Comparison of ENCODE assay signal across 12 mouse cellular contexts in genomic region chr7:19751070-19751383, GRCm38 (mm10). TPM values are rescaled to one million over a fixed set of nuclear protein-coding genes. Genes with fewer than 3 reads are reported as not detected.
DNase-seq lines count a peak whose midpoint lies in the region; ATAC-seq and TF ChIP-seq lines count a peak whose summit lies in the region.
"Had no signal": no experiment of that assay in that cellular context is flagged by ENCODE, and none has a peak within 500 bp of the region (broad histone marks: within the 10 kb centered on the region; RNA-seq: fewer than 3 reads in every experiment).

No protein-coding gene starts in this region.

- no peak for TF ChIP-seq EP300 in liver, postnatal 0 days (IDR thresholded peaks at IDR 0.05; ENCODE audit: low read depth)

- no peak for TF ChIP-seq POLR2A in myocyte (IDR thresholded peaks at IDR 0.05; ENCODE audit: insufficient read length, low read depth)

- peak; percentile 93 for DNase-seq in heart, adult 11 months
- DNase-seq in heart, adult 8-10 months (ENCODE audit: low spot score), result no peak
- no peak for DNase-seq in liver, postnatal 0 days
- no peak for DNase-seq in liver
- DNase-seq in spleen, adult 18-20 months, result no peak
- DNase-seq in left cerebral cortex, adult 2 months (ENCODE audit: extremely low spot score in 1 of 2, low spot score in 2 of 2), result no peak
- DNase-seq: cerebellum, adult 18-20 months had no signal

- no peak for ATAC-seq in liver, postnatal 0 days
- ATAC-seq in embryonic facial prominence, embryonic 13.5 days (ENCODE audit: insufficient number of reproducible peaks, insufficient read depth, low FRiP score, low TSS enrichment, low read depth), result no peak
- ATAC-seq: CD4-positive, CD25-positive, alpha-beta regulatory T cell, adult 4 months; inflammation-experienced regulatory T-cells, adult 6 months had no signal

- no peaks in the 10 kb centered on the region for H3K27me3 ChIP-seq in liver, postnatal 0 days (ENCODE audit: insufficient read depth, low read length)
- H3K27me3 ChIP-seq in embryonic facial prominence, embryonic 13.5 days, result no peaks in the 10 kb centered on the region
- no peaks in the 10 kb centered on the region for H3K27me3 ChIP-seq in myocyte (ENCODE audit: control insufficient read depth, insufficient read depth, insufficient read length)

- peak overlapping the region; percentile 82 for H3K27ac ChIP-seq in liver, postnatal 0 days (ENCODE audit: low read depth)
- 0 out of 2 replicates have a peak overlapping the region, but pooled peaks have one; percentile 78 for H3K27ac ChIP-seq in embryonic facial prominence, embryonic 13.5 days
- no peak overlapping the region for H3K27ac ChIP-seq in left cerebral cortex, adult 2 months

- WGBS in liver, postnatal 0 days (ENCODE audit: insufficient replicate concordance), result 28% methylated on average over 4 of the region's 4 CpGs
- 54% methylated on average over 4 of the region's 4 CpGs for WGBS in embryonic facial prominence, embryonic 13.5 days

- no peak overlapping the region for H3K4me2 ChIP-seq in liver, postnatal 0 days (ENCODE audit: low read depth, low read length)
- H3K4me2 ChIP-seq in embryonic facial prominence, embryonic 13.5 days, result peak overlapping the region; percentile 82; the same call in 1 of the 2 replicates
- peak overlapping the region; percentile 69 for H3K4me2 ChIP-seq in myocyte (ENCODE audit: low read depth)

- H3K4me1 ChIP-seq in liver, postnatal 0 days (ENCODE audit: insufficient read depth), result peaks cover 37% of the 10 kb centered on the region
- peaks cover 31% of the 10 kb centered on the region for H3K4me1 ChIP-seq in embryonic facial prominence, embryonic 13.5 days

- intact Hi-C loops in left cerebral cortex, adult 2 months (cut with DNase I), result no loop called here

- no peak overlapping the region for H3K4me3 ChIP-seq in liver, postnatal 0 days (ENCODE audit: low read depth, low read length)
- no peak overlapping the region for H3K4me3 ChIP-seq in embryonic facial prominence, embryonic 13.5 days
- H3K4me3 ChIP-seq in myocyte, result peak overlapping the region; percentile 63
- no peak overlapping the region for H3K4me3 ChIP-seq in left cerebral cortex, adult 2 months

- no peaks in the 10 kb centered on the region for H3K79me2 ChIP-seq in myocyte (ENCODE audit: control insufficient read depth, insufficient read depth)

- TF ChIP-seq CTCF in liver, postnatal 0 days (IDR thresholded peaks at IDR 0.05; ENCODE audit: low read depth), result no peak
- no peak for TF ChIP-seq CTCF in left cerebral cortex, adult 2 months (IDR thresholded peaks at IDR 0.05)

- H3K9me3 ChIP-seq in liver, postnatal 0 days (ENCODE audit: low read length), result no peaks in the 10 kb centered on the region
- H3K9me3 ChIP-seq in embryonic facial prominence, embryonic 13.5 days, result no peaks in the 10 kb centered on the region

- no peak overlapping the region for H3K9ac ChIP-seq in liver, postnatal 0 days (replicated peaks)
- H3K9ac ChIP-seq in embryonic facial prominence, embryonic 13.5 days, result no peak overlapping the region

- H3ac ChIP-seq in myocyte (ENCODE audit: control insufficient read depth, insufficient read length), result no peak overlapping the region

- no peaks in the 10 kb centered on the region for H3K36me3 ChIP-seq in liver, postnatal 0 days (replicated peaks; ENCODE audit: insufficient read depth, low read length)
- peaks cover 5% of the 10 kb centered on the region; the same call in 1 of the 2 replicates for H3K36me3 ChIP-seq in embryonic facial prominence, embryonic 13.5 days
- H3K36me3 ChIP-seq in myocyte (ENCODE audit: control insufficient read depth, insufficient read depth), result no peaks in the 10 kb centered on the region

TF ChIP-seq in myocyte, 11 proteins besides CTCF, POLR2A, EP300 and RAD21:
- no peak for TF ChIP-seq E2F4 (IDR thresholded peaks at IDR 0.05; ENCODE audit: insufficient read depth)
- TF ChIP-seq SRF (IDR thresholded peaks at IDR 0.05; ENCODE audit: control insufficient read depth, insufficient read length, low read depth), result no peak
- no peak for TF ChIP-seq USF1 (IDR thresholded peaks at IDR 0.05; ENCODE audit: low read depth)
- TF ChIP-seq MYOG (IDR thresholded peaks at IDR 0.05; ENCODE audit: control insufficient read depth in 1 of 3, insufficient read depth in 1 of 3, insufficient read length in 2 of 3, low read depth in 2 of 3), result no peak
- no peak for TF ChIP-seq MYOD1 (IDR thresholded peaks at IDR 0.05; ENCODE audit: control insufficient read depth in 1 of 3, insufficient read length in 2 of 3, low read depth in 2 of 3)
- TF ChIP-seq TCF12 (IDR thresholded peaks at IDR 0.05; ENCODE audit: insufficient read depth, poor library complexity, severe bottlenecking), result no peak
- no peak for TF ChIP-seq POLR2AphosphoS2 (IDR thresholded peaks at IDR 0.05; ENCODE audit: insufficient read length, low read depth)
- no peak for TF ChIP-seq TCF3 (IDR thresholded peaks at IDR 0.05; ENCODE audit: insufficient read length, low read depth)
TF ChIP-seq in myocyte: peak in this region for 0.

RNA-seq across cellular contexts. Expression of gene Nectin2, which starts 0.7 kb away (rescaled TPM):
- total RNA-seq in heart, adult 8-10 months (2022), result 10 to 100 TPM; 24.8 to 37.3 (median 34.9) TPM
- polyA plus RNA-seq in liver, postnatal 0 days (2015; fragmentation: Nextera tagmentation; extraction: Ambion mirVana), result 51.0 and 51.3 TPM in 2 replicates
- 82.9 and 87.0 TPM in 2 replicates for polyA plus RNA-seq in embryonic facial prominence, embryonic 13.5 days (2015; fragmentation: Nextera tagmentation; extraction: Ambion mirVana)
- 27.1 TPM for polyA plus RNA-seq in myocyte (2012; fragmentation: generic; extraction: Trizol)
- total RNA-seq in left cerebral cortex, adult 2 months (2021), result 1 to 10 TPM; 7.9 to 8.2 TPM

RNA-seq across cellular contexts. Expression of gene Bcam, which starts 19.8 kb away (rescaled TPM):
- total RNA-seq in heart, adult 8-10 months (2022), result 100 to 1,000 TPM; 185 to 199 (median 197) TPM
- 8.8 and 9.3 TPM in 2 replicates for polyA plus RNA-seq in liver, postnatal 0 days (2015; fragmentation: Nextera tagmentation; extraction: Ambion mirVana)
- 98.1 and 116 TPM in 2 replicates for polyA plus RNA-seq in embryonic facial prominence, embryonic 13.5 days (2015; fragmentation: Nextera tagmentation; extraction: Ambion mirVana)
- polyA plus RNA-seq in myocyte (2012; fragmentation: generic; extraction: Trizol), result 29.3 TPM
- 10 to 100 TPM; 12.2 to 15.1 TPM for total RNA-seq in left cerebral cortex, adult 2 months (2021)

RNA-seq across cellular contexts. Expression of gene Tomm40, which starts 35.8 kb away (rescaled TPM):
- 100 to 1,000 TPM in 1 of 4 experiments, 10 to 100 TPM in 3; 94.0 to 101 (median 99.2) TPM for total RNA-seq in heart, adult 8-10 months (2022)
- polyA plus RNA-seq in liver, postnatal 0 days (2015; fragmentation: Nextera tagmentation; extraction: Ambion mirVana), result 81.5 and 83.6 TPM in 2 replicates
- 112 and 139 TPM in 2 replicates for polyA plus RNA-seq in embryonic facial prominence, embryonic 13.5 days (2015; fragmentation: Nextera tagmentation; extraction: Ambion mirVana)
- polyA plus RNA-seq in myocyte (2012; fragmentation: generic; extraction: Trizol), result 112 TPM
- 100 to 1,000 TPM; 117 TPM for total RNA-seq in left cerebral cortex, adult 2 months (2021)

RNA-seq across cellular contexts. Expression of gene Cblc, which starts 45.6 kb away (rescaled TPM):
- under 1 TPM in 2 of 4 experiments, not detected in 2; 0.37 to 0.76 TPM for total RNA-seq in heart, adult 8-10 months (2022)
- 9.6 and 10.8 TPM in 2 replicates for polyA plus RNA-seq in liver, postnatal 0 days (2015; fragmentation: Nextera tagmentation; extraction: Ambion mirVana)
- 8.1 and 10.4 TPM in 2 replicates for polyA plus RNA-seq in embryonic facial prominence, embryonic 13.5 days (2015; fragmentation: Nextera tagmentation; extraction: Ambion mirVana)
- polyA plus RNA-seq in myocyte (2012; fragmentation: generic; extraction: Trizol), result 0.90 TPM
- total RNA-seq in left cerebral cortex, adult 2 months (2021), result not detected
- total RNA-seq: left cerebral cortex, postnatal 25 days had no signal
- polyA plus RNA-seq: CD4-positive, CD25-positive, alpha-beta regulatory T cell, adult 4 months had no signal

RNA-seq across cellular contexts. Expression of gene Apoe, which starts 52.0 kb away (rescaled TPM):
- total RNA-seq in heart, adult 8-10 months (2022), result 100 to 1,000 TPM; 172 to 309 (median 253) TPM
- polyA plus RNA-seq in liver, postnatal 0 days (2015; fragmentation: Nextera tagmentation; extraction: Ambion mirVana), result 20,006 and 20,209 TPM in 2 replicates
- 200 and 263 TPM in 2 replicates for polyA plus RNA-seq in embryonic facial prominence, embryonic 13.5 days (2015; fragmentation: Nextera tagmentation; extraction: Ambion mirVana)
- 2.3 TPM for polyA plus RNA-seq in myocyte (2012; fragmentation: generic; extraction: Trizol)
- total RNA-seq in left cerebral cortex, adult 2 months (2021), result 1,000 to 10,000 TPM; 1,824 to 1,912 TPM
